Mouse (Mus musculus) erythroblast, adult 5-6 weeks (primary cell): ENCODE results near the gene Cacna1i. TPM values are rescaled to one million over a fixed set of nuclear protein-coding genes. Genes with fewer than 3 reads are reported as not detected.

Experiments used
- ATAC-seq: replicated peaks from 2 replicates; pipeline ENCODE4 v1.8.0; 2016; ENCODE audit warnings: moderate number of reproducible peaks, mild to moderate bottlenecking, moderate TSS enrichment, inconsistent platforms; ENCODE audit not compliant: poor library complexity, low FRiP score, severe bottlenecking
- total RNA-seq, 2 experiments: library from RNA; stranded (forward) in 1 of 2; stranded (reverse) in 1 of 2; fragments of 150-400 nt in 1 of 2; fragments of 200-764, 138-1000 nt in 1 of 2; gene quantifications; 2 replicates each; pipeline versions ENCODE4 v1.2.3 to v1.2.4; 2015 to 2017; ENCODE audit warnings: low replicate concordance in 2 of 2

Gene Cacna1i
- total RNA-seq, 2 experiments from 2014 or later, result not detected

DNA sequence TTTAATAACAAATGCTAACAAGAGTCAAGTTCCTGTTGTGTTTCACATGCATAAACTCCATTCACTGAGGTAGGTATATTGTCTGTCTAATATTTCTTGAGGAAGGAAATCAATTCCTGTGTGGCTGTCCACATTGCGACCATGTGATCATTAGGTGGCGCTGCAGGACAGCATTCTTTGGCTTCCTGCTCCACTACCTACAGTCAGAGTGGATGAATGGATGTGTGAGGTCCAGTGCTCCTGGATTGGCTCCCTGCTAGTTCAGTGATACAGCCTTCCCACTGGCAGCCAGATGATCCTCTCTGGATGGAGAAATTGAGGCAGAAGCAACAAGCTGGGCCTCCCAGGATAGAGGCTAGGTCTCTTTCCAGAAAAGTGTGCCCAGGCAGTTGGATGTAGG lies 20.8 kb upstream of the Cacna1i start:
- ATAC-seq, result no peak

DNA sequence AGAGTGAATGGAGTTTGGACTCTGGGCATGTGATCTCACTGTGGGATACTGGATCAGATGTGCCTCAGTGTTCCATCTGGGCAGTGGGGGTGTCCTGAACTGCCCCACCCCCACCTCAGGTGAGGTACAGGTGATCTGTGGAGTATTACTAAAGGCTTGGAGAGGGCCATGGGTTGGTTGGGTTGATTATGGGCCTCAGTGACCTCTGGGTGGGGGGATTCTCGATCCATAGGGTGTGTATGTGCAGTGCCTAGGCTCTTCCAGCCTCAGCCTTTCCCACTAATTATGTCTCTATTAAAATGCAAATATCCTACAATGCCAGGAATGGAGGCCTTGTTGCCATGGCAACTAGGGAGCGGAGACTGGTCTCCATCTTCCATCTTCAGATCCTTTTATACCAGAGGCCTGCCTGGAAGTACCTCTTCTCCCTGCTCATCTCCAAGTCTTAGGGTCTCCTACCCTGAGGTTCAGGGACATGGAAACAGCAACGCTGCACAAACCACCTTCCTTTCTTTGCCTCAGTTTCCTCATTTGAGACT lies 15.1 kb upstream of the Cacna1i start:
- no peak for ATAC-seq

DNA sequence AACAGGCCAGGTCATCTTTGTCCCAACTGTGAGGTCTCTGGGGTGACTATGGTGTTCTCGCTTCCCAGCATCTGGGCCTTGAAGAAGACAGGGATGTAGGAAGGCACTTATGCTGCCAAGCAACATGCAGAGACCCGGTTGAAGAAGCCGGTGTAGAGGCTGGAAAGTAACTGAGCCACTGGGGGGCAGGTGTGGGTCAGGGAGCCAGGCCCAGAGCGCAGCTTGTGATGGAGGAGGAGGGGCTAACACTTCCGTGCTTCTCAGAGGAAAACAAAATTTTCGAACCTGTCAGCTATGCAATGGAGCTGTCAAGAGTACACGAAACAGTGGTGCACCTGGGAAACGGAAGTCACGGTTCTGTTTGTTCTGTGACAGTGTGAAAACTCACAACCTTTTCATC lies 9.9 kb upstream of the Cacna1i start:
- no peak for ATAC-seq

DNA sequence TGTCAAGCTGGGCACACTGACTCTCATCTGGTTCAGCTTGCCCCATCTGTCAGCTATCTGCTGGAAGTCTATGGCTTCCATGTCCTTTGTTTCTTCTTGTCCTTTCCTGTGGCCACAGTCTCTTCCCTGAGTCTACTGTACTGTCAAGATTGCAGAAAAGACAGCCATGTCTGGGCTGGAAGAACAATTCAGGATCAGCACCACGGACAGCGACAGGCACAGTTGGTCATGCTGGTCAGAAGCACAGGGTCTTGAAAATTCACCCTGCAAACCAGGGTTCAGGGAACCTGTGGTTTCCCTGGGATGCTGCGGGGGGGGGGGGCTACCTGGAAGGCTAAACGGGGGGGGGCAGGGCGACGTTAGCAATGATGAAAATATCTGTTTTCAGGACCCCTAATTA lies 9.4 kb upstream of the Cacna1i start:
- ATAC-seq, result no peak

DNA sequence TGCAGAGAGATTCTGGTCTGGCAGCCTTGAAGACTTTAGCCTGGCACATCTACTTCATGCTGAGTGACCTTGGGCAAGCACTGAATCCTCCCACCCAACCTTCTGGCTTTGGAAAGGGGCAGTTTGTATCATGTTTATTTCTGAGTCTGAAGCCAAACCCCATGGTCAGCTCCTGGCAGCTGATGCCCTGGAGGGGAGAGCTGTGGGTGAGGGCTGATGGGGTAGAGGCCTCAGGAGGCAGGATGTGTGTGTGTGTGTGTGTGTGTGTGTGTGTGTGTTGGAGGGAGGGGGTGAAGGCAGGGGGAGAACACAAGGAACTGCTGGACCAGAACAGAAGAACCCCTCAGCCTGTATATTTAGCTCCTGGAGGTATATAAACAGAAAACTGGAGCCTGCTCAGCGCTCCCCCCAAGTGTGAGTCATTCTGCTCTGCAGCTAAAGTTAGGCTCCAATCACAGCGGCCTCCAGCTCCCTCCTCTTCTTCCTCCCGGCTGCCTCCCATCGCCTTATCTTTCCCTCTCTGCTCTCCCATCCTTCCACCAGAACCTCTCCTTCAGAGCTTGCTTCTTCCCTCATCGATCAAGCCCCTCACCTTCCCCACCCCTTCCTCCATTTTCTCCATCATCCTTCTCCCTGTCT lies 8.8 kb upstream of the Cacna1i start:
- no peak for ATAC-seq

DNA sequence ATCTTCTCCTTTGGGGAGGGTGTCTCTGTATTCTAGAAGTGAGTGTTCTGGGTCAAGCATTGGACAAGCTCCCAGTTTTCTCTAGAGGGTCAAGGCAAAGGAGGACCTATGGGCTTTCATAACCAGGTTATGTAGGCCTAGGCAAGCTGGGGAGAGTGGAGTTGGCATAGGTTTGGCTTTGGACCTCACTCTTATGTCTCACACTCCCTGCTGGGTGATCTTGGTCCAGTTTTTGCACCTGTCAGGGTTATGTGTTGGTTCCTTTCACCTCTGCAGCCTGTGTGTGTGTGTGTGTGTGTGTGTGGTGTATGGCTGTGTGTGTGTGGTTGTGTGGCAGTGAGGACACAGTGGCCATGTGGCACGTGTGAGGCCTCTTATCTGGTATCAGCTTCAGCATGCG lies 8.0 kb upstream of the Cacna1i start:
- ATAC-seq, result no peak

DNA sequence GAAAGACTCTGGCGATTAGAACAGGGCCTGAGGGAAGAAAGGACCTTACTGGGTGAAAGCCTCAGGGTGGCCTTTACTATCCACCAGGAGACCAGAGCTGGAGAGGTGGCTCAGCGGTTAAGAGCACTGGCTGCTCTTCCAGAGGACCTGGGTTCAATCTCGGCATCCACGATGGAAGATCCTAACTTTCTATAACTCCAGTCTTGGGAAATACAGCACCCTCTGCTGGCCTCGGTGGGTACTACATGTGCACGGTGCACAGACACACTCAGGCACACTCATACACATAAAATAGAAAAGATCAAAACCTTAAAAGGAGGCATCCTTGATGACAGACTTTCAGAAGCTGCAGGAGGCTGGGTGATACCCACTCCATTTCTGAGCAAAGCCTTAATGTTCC lies 6.4 kb upstream of the Cacna1i start:
- ATAC-seq, result peak; percentile 69

DNA sequence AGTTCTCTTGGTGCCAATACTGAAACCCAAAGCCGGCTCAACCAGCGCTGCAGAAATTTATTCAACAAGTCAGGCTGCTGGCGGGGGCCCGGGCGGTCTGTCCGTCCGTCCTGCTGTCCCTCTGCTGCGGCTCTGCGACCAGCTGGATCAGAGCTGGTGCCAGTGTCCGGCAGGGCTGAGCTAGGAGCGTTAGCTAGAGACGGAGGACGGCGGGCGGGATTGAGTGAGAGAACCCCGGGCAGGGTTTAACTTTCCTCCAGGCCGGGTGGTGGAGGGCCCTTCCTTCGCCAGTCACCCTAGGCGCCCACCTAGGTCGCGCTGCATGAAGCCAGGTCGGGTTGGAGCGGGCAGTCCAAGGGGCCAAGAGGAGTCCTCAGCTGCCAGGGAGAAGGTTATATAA lies 998 bp downstream of the Cacna1i start:
- ATAC-seq, result no peak

DNA sequence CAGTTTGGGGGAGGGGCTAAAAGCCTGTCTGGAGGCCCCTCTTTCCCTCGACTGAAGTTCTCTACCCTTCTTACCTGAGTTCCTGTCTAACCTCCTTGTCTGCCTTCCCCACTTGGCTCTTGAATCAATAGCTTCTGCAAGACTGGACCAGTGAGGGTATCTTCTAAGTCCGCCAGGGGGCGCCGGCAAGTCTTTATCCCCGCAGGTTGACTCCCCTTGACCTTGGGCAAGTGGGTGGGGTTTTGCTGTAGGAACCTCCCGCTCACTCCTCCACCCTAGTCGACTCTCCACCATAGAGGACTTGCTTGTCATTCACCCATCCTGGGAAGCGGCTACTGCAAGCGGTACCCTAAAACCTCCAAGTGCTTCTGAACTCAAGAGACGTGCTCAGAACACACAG lies 2.4 kb downstream of the Cacna1i start:
- peak; percentile 63 for ATAC-seq

DNA sequence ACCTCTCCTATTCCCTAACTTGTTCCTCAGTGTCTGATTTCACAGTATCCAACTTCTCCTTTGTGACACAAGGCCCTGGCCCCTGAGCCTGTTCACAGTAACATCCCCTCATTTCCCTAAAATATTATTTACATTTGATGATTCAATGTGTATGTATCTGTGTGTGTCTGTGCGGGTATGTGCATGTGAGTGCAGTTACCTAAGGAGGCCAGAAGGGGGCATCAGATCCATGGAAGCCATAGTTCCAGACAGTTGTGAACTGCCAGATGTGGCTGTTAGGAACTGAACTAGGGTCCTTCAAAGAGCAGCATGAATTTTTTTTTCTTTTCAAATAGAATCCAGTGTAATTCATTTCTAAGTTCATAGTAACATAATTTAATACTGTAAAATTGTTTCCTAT lies 10.1 kb downstream of the Cacna1i start:
- ATAC-seq, result no peak

DNA sequence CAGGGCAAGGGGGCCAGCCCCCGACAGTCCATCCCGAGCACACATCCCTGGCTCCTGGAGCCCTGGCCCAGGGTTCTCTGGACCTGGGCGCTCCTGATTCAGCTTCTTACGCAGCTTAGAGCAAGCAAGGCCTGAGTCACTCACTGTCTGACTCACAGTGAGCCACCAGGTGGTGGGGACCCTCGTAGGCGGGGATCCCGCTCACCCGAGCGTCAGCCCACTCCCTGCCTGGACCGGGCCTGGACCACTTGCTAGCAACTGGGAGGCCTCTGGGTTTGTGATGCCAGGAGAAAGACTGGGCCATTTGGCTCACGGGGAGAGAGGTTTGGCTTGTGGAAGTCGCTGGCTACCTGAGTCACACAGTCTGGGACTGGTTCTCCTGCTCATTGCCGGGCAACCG lies 16.7 kb downstream of the Cacna1i start:
- ATAC-seq, result no peak

DNA sequence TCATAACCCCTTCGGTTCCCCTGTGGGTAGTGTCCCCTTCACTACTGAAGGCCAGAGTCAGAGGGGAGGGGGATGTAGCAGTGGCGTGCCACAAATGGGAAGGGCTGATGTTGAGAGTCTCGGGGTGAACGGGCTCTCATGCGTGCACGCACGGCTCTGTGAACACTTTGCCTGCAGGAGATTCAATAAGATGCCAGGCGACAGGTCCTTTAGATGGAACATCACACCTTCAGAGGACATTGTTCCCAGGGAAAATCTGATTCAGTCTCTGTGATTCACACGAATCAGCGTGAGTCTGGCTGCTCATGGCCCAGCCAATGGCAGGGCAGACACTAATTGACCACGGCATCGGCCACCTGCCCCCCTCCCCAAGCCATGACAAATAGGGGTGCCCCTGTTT lies 17.1 kb downstream of the Cacna1i start:
- ATAC-seq, result no peak

DNA sequence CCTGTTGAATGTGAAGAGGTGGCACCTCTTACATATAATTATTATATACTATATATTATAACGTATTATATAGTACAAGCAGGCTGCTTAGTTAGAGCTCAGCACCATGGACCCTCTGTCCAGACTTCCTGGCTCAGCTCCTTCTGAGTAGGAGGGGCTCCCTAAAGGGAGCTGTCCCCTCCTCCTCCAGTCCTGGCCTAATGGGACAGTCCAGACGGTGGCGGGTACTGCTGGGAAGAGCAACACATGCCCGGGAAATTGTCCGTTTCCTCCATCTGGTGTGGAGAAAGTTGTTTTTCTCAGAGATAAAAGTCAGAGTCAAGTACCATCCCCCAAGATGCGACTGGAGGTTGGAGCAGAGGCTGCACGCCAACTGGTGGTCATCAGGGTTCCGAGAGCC lies 19.1 kb downstream of the Cacna1i start:
- ATAC-seq, result no peak

DNA sequence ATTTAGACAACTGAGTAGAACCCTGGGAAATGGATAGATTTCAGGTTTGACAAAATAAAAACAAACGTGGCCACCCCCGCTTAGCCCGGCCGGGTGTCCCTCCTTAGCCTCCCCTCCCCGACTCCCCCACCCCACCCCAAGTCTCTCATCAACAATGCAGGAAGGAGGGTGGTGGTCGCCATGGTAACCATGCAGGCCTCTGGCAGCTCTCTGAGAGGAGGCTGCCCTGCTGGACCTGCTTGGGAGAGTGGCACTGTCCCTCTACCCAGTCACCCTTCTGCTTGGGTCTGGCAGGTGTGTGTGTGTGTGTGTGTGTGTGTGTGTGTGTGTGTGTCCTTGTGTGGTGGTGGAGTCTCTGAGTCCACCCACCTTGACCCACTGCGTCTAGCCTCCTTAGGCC lies 27.7 kb downstream of the Cacna1i start:
- no peak for ATAC-seq

DNA sequence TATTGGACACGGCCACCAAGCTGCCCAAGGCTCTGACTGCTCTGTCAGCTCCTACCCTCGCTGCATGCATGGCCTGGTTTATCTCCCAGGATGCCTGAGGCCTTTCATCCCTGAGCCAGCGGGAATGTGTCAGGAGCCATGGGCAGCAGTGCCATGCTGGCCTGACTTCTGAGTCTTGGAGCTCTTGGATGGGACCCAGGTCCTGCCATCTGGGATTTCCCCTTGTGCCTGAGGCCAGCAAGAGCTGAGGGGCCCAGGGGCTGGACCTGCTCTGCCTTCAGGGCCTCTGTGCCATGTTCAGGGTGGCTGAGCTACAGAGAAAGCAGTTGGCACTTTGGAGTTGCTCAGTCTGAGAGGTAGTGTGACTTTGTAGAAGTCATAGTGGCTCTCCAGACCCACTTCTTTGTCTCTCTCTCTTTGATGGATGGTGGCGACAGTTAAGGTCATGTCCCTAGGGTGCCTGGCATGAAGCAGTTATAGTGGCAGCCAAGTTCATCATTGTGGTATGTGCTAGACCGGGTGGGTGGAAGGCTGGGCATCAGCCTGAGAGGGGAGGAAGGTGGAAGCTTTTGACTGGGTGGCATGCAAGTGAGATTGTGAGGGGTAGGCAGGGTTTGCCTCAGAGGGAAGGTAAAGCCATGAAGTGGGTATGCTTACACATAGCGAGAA lies 30.1 kb downstream of the Cacna1i start:
- ATAC-seq, result no peak

DNA sequence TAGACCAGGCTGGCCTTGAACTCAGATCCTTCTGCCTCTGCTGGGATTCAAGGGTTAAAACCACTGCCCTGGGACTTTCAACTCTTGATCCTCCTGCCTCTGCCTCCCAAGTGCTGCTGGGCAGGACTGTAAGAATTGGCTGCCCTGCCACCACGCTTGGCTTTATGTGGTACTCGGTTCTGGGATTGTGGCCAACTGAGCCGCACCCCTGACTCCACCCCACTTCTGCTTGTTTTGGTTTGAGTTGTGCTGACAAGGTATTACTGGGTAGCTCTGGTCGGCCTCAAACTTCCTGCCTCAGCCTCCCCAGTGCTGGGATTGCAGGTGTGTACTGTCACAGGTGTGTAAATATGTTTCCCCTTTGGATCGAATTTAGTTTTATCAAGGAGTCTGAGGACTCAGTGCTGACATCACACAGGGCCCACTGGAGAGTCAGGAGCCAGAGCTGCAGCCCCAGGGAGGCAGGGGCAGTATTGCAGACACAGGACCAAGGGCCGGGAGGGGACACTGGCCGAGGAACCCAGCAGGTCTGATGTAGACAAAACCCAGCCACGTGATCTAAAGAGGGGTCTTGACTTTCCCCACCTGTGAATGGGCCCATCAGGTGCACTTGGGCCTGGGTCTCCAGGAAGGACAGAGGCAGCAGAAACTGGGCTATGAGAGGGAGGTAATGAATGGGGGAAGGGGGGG lies 30.9 kb downstream of the Cacna1i start:
- no peak for ATAC-seq

DNA sequence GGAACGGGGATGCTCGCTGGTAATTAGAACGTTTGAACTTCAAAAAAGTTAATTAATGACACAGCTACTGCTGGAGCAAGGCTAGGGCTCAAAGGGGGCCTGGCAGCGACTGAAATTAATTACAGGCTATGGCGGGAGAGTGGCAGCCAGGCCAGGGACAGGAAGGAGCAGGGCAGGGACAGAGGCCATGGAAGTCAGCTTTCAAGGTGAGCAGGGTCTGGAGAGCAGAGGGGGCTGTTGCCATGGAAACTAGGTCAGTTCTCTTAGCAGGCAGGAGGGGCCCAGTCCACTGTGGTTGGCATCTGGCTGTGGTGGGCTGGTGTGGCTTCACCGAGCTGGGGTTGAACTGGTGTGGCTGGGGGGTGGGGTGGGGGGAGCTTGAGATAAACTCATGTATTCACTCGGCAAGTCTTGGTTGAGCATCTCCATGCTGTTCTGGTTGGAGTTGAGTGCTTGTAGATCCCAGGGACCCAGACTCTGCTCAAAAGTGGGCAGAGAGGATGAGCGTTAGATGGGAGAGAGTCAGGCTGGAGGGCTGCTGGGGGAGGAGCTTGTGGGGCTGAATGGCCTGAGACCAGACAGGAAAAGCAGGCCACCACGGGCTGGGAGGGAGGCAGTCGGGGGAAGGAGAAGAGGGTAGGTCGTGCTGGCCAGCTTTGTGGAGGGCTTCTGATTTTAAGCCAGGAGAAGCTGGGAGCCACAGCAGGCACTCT lies 31.7 kb downstream of the Cacna1i start:
- ATAC-seq, result no peak

DNA sequence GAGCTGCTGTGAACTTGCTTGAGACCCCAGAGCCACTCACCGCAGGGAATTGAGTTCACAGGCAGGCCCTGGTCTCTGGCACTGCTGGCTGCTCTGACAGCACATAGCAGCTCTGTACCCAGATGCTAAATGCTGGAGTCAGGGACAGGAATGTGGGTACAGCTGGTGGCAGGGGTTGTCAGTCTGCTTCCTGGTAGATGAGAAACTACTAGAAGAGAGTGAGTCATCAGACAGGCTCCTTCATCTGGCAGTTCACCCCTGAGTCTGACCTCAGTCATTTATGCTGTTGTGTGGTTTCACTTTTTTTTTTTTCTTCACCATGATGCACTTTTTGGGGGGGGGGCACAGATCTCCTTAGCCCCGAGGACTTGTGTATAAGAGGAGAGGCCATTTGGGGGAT lies 32.3 kb downstream of the Cacna1i start:
- ATAC-seq, result no peak

DNA sequence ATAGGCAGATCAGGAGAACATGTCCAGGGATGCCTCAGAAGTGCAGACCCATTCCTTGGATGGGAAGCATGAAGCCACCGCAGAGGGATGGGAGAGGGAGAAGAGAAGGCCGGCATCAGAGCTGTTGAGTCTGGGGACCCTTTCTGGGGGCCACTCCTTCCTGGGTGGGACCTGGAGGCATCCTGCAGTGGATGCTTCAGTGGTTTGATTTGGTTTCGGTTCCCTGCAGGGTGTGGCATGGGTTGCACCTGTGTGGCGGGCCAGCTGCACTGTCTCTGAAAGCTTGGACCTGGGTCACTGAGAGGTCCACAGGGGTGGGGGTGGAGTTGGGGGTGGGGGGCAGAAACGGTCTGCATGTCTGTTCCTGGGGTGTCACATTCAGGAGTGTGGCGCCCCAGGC lies 32.9 kb downstream of the Cacna1i start:
- no peak for ATAC-seq

DNA sequence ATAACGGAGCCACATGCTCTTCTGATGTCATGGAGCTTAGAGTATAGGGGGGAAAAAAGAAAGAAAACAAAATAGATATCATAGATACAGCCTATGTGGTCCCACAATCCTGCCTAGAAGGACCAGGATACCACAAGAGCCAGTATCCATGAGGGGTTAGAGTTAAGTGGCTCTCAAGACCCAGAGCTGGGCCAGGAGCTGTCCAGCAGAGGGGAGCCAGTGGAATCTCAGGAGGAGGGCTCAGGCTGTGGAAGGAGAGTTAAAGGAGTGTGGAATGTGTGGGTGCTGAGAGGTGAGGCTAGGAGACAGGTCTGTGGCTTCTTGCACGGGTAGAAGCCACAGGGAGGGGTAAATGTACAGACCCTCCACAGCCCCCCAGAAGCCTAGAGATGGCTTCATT lies 38.2 kb downstream of the Cacna1i start:
- no peak for ATAC-seq

DNA sequence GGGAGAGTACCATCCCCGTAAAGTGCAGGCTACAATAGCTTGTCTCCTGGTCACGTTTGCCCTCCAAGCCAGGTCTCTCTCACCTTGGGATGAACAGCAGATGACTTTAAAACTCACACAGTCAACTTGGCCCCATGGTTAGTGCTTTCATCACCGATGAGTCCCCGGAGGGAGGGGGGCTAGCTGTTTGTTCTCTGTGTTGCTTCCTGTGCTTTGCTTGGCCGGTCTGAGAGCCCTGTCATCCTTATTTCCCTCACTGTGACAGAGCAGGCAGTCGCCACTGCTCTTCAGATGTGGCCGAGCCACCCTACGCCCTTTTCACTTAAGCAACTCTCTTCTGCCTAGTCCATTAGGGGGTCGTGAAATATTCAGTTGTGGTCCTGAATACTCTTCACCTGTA lies 38.7 kb downstream of the Cacna1i start:
- ATAC-seq, result no peak
